Mouse (Mus musculus) right cerebral cortex, postnatal 4 days (tissue): ENCODE data around the gene Fgfr3.
A peak's percentile ranks its signal among the peaks of the same experiment; 100 is the strongest.

Experiments
- DNase-seq: peaks from one replicate; pipeline ENCODE4 v3.0.0-alpha.2; 2022

Gene Fgfr3

DNA sequence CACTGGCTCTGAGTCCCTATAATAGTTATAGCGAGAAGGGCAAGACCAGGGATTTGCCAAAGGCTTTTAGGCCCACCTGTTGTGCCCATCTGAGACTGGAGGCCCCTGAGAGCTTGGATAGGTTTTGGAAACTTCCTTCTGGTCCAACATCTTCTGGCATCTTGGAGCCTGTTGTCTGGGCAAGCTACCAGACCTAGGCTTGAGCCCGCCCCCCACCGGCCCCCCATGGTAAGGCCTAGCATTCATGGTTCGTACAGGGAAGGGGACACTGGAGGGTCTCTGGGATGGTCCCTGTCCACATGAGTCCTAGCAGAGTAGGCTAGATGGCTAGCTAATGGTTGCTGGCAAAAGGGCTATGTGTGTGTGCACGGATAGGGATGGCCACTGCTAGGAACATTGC lies 22.8 kb upstream of the Fgfr3 start:
- no peak for DNase-seq

DNA sequence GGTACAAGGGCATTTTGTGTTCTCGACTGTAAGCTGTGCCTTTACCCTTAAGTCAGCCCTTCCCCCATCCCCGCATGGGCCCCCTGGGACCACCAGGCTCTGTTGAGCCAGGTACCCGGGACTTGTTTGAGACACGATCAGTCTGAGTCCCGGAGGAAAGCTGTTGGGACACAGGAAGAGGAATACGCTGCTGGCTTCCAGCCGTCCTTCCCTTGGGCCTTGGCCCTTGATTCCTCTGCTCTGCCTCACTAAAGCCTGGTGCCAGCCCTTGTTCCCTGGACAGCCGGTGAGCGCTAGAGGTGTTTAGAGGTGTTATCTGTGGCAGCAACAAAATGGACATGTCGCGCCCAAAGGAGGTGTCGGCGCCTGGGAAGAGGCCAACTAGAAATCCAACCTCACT lies 21.5 kb upstream of the Fgfr3 start:
- DNase-seq: no peak

DNA sequence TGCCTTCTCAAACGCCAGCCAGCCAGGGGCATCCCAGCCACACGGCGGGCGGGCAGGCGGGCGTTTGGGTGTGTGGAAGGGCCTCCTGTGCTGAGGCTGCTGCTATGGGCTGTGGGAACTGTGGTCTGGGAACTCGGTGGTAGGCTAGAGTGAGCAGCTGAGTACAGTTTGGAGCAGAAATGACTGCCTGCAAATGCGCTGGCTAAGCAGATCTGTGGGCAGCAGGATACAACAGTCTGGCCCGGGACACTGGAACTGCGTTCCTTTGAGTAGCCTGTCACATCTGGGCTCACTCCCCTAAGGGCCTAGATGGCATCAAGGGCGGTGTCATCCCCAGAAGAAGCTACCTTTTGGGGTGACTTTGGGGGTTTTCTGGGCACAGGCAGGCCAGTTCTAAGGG lies 19.6 kb upstream of the Fgfr3 start:
- DNase-seq: no peak

DNA sequence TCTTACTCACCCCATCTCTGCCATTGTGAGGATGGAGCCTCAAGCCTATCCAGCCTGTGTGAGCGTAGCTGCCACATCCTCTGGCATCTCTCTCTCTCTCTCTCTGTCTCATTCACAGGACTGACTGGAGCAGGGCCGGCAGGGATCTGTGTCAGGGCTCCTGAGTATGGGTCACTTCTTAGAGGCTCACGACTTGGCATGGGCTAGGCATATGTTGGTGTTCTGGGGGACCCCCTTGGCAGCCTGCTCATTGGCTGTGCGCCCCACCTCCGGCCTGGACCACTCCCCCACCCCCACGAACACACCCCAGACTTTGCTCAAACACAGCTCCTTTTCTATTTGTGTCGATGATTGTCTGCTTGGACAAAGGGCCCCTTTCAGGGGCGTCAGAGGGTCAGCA lies 17.5 kb upstream of the Fgfr3 start:
- DNase-seq: peak; percentile 48

DNA sequence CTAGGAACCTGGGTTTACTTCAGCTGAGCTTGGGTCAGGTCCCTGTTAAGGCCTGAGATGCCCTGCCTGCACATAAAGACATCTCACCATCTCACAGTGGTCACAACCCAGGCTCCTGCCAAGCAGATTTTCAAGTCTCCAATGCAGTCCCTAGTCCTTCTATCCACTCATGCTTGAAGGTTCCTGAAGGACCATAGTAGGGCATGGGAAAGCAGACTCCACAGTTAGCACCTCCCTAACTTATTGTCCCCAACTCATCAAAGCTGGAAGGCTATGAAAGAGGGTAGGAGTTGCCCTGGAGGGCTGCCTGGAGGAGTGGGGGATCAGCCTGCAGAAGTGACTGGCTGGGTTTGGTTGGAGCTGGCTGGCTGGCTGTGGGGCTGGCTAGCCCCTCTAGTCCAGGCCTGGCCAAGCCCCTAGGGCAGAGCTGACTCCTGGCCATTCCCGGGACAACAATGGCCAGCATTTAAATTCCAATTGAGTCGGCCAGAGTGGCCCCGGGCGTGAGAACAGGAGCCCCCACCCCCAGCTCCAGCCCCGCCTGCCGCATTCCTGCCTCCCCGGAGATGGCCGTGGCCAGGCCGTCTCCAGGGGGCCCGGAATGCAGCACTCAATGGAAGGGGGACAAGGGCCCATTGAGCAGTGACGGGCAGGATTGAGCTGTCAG lies 16.4 kb upstream of the Fgfr3 start:
- peak; percentile 42 for DNase-seq

DNA sequence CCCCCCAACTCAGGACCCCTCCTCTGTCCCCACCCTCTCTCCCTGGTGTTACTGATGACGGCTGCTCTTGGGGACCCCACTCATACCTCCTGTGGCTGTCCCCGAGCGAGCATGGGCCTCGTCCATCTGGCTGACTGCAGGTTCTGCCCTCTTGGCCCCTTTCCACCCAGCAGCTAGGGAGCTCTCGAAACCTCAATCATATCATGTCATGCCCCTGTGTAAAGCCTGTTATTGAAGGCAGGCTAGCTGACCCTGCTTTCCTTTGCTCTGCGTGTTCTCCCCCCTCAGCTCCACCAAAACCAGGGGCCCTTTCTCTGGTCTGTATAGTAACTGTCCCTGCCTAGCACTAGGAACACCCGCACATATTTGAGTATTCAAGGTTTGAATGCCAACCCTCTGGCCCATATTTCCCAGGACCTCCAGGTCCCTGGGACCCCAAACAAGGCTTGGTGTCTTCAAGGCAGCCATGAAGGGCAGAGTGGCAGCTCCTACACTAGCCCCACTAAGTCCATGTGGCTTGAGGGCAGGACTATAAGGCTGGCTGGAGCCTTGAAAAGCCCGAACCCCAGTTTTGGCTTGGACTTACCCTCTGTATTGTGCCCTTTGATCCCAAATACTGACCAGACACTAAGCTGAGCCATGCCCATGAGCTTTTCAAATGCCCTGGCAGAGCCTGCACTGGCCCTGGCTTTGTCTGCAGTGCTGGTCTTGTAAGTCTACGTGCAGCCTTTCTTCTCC lies 15.7 kb upstream of the Fgfr3 start:
- DNase-seq: no peak

DNA sequence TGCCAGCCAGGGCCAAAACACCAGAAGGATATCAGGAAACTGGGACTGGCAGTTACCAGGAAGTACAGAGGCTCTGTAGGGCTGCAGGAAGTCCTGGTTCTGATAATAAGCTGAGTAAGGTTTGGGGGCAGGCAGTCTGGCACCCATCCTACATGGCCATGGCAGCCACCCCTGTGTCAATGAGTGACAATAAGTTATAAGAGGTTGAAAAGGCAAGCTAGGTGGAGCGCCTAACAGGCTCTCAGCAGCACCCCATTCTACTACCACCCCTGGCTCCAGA lies 15.2 kb upstream of the Fgfr3 start:
- DNase-seq: no peak

DNA sequence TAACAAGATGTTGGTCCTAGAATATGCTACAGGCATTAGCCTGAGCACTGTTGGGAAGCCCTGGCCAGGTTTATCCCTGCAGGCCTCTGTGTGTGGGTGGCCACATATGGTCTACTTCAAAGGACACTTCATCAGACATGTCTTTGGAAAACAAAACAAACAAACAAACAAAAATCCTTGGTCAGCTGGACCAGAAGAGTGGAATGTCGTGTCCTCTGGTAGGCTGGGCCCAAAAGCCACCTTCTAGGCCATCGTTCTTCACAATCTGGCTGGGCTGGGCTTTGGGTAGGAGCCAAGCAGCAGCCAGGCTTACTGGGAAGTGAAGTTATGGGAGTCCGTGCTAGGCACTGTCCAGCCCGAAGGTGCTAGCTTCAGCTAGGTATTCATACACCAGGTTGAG lies 14.3 kb upstream of the Fgfr3 start:
- no peak for DNase-seq

DNA sequence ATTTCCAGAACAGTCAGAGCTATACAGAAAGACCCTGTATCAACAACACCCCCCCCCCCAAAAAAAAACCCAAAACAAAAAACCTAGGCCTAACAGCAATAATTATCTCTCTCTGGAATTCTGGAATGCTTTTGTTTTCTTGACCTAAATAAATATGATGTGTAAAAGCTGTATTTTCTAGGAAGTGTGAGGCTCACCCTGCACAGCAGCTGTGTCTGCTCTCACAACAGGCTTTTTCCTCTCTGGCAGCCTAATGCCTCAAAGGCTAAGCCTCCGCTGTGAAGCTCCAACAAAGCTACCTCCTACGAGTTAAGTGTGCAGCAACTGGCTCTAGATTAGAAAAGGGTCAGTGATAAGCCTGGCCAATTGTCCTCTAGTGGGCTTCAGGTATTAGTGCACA lies 12.4 kb upstream of the Fgfr3 start:
- DNase-seq: no peak

DNA sequence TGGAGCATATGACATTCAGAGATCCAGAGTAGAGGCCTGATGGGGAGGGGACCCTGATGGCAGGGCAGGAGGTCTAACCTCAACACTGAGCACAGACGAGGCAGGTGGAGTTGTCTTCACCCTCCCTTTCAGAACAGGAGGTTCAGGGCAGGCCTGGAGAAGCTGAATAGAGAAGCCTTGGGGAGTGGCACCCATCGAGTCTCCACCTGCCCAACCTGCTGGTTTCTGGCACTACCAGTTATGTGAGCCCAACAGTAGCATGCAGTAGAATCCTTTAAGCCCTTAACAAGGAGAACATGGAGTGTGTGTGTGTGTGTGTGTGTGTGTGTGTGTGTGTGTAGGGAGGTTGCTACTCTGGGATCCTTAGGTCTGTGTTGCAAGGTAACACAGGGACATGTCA lies 8.9 kb upstream of the Fgfr3 start:
- DNase-seq: no peak

DNA sequence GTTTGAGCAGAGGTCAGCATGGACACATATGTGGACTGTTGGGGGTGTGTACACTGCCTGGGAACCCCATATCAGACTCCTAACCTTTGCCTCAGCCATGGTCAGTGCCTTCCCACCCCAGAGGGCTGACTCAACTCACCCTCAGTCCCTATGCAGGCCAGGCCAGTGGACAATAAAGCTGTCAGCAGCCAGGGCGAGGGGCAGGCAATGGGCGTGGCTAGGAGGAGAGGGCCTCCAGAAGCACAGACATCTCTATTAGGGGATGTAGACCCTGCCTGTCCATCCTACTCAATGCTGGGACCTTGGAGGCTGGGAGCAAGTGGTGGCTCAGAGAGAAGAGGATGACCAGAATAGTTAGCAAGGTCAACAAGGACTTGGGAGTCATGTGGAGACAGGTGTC lies 6.3 kb upstream of the Fgfr3 start:
- no peak for DNase-seq

DNA sequence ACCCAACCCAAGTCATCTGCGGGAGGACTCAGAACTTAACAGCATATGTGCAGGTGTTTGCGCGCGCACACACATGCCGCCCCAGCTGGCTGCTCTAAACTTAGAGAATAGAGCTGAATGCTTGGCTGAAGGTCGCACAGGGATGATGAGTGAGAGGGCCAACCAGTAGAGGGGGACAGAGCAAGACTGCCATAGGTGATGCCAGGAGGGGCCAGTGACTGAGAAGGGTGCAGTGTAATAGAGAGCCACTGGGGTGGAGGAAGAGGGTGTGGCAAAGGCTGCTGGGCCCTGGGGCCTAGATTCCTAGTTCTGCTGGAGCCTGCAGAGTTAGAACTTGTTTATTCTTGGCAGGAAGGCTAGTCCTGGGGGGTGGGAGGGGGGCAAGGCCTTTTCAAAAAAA lies 5.0 kb upstream of the Fgfr3 start:
- DNase-seq: no peak

DNA sequence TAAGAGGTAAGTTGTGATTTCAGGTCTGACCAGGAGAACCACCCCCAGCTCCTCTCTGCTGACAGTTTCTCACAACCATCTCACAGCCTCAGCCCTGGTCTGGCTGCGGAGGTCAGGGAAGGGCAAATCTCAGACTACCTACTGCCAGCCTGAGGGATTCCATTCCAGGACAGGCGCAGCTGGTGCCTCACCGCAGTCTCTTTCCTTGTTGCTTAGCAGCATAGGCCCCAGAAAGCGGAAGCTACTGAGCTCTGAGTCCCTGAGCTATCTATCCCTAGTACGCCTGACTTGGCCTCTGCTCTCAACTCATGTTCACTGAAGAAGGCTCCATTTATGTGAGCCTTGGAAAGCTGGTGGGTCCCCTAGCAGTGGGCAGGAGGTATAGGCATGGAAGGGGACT lies 3.0 kb upstream of the Fgfr3 start:
- DNase-seq: no peak

DNA sequence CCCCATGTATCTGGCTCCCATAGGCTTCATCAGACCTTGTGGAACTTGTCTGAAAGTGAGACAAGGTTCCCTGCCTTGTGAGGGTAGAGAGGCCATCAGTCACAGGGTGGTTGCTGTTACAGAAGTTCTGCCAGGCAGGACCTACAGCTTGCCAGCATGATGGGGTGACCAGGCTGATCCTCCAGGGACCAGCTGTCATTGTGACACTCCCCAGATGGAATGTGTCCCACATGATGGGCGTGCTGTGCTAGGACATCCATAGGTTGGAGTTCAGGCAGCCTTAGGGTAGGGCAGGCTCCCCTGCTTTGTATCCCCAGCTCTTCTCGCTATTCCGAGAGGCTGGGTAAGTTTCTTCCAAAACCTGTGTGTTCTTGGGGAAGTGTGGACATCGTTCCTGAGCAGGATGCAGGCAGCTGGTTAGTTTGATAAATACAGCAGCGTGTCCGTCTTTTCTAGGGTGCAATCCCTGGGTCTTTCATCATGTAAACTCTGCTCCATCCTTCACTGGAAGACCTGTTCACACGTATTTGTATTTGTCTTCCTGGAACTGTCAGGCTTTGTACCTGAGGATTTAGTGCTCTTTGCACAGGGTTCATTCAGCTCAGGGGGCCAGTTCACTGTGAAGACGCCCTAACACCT lies 503 bp upstream of the Fgfr3 start:
- no peak for DNase-seq

DNA sequence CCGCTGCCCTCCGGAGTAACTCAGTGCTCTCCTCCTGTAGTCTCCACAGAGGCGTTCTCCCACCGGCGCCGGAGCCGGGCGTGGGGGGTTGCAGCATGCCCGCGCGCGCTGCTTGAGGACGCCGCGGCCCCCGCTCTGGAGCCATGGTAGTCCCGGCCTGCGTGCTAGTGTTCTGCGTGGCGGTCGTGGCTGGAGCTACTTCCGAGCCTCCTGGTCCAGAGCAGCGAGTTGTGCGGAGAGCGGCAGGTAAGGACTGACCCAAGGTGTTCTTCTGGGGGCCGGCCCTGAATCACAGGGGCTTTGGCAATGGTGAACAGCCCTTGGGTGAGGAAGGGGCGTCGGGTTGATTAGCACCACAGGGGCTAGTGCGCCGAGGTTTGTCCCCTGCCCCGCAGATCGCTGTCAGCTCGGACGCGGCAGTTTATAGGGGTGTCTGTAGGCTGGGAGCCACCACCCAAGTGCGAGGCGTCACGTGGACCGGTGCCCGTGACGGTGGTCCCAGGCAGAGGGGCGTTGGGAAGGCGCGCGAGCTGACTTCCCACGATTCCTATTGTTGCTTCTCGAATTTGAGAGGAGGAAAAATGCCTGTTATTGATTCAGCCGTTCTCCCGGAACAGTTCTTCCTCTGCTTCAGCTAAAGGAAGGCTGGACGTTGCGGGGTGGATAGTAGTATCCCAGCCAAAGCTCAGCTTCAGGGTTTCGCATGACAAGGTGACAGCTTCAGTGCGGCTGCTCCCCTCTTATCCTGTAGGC lies 968 bp downstream of the Fgfr3 start:
- no peak for DNase-seq

DNA sequence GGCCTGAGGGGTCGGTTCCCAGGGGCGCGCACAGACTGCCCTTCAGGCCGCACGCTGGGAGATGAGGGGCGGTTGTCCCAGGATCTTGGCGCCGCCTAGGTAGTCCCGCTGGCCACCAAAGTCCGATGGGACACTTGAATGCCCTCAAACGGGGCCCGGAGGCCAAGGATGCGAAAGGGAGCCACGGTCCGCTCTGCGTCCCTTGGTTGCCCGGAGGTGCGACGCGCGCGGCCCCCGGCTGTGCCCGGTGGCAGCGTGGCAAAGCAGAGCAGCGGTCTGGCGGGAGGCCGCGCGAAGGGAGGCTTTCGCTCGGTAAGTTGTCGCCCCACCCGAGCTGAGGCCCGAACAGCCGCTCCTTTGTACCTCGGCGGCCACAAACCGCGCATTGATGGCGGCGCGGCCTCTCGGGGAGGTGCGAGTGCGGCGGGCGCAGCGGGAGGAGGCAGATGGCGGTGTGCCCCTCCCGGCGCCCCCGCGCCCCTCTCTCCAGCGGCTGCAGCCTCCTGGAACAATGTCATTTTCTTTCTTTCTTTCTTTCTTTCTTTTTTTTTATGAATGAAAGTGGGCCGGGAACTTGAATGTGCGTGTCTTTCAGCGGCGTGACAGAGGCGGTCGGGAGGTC lies 1.7 kb downstream of the Fgfr3 start:
- no peak for DNase-seq

DNA sequence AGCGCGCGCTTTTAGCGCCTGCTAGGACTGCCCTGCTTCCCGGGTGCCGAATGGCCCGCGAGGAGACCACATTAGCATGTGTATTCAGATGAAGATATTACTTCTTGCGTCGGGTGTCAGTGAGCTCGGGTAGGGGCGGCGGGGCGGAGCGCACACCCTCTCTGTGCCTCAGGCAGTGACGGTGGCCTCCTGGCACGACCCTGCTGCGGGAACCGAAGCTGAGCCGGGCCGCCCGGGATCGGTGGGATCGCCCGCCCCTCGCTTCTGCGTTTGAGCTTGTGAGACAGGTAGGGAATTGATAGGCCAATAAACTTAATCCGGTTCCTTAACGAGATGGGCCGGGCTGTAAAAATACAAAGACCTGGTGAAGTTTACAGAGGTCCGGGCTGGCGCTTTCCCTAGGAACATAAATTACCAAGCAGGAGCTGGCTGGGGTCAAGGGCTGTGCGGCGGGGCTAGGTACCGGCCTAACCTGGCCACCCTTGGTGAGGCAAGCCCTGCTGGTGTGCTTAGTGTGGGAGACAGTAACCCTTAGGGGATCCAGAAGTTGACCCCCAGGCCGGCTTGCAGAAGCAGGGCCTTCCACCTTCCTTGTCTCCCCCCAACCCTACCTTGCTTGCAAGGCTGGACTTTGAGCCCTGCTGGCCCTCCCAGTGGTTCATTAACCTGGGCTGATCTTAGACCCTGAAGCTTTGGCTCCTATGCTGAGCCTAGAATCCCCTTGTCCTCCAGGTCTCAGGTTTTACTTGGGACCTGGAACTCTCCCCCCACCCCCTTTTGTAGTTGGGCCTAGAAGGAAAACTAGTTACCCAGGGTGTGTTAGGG lies 2.4 kb downstream of the Fgfr3 start:
- DNase-seq: no peak

DNA sequence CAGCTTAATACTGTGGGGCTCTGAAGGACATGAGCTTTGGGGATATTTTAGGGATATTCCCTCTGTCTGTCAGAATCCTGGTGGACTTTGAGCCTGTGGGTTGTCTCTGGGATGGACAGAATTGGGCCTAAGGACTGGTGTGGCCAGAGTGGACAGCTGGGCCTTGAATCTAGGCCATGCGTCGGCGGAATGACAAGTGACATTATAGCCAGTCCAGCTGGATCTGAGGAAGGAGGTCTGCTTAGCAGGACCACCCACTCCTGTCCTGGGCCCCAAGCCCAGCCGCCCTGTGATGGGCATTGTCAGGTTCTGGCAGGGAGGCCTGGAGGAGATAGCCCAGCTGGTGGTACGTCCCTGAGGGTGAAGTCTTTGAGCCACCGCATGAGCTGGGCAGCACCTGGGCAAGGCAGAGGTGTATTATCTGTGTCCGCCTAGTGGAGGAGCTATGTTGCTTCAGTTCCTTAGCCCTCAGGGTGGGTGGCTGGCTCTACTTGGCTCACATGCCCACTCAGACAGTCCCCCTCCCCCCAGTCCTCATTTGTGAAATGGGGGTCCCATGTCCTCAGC lies 4.7 kb downstream of the Fgfr3 start:
- no peak for DNase-seq

DNA sequence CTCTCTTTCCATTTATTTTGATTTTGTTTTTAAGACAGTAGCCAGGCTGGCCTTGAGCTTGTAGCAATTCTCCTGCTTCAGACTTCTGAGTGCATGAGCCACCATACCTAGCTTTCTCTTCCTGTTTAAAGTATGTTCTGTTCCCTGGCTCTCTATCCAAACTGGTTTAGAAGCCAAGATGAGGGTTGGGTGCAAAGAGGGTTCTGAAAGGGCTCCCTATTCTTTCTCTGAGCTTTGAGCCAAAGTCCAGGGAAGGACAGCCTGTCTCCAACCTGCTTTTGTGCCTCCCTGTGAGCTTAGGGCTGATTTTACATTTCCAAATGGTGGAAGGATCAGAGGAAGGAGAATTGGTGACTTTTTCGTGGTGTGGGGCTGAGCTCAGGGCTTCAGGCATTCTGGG lies 5.4 kb downstream of the Fgfr3 start:
- no peak for DNase-seq

DNA sequence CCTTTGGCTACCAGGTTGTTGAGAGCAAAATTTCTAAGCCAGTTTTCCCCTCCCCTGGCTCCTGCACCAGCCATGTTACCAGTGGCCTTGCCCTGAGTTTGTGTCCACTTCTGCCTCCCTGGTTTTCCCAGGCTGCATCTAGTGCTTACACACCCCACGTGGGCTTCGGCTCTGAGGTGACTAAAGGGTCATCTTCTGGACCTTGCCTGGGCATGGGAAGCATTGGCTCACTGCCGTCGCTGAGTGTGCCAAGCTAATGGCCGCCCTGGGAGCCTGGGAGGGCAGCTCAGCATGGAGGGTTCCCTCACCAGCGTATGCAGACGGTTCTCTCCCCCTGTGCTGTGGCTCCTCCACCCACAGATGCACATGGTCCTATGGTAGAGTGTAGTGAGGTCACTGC lies 7.4 kb downstream of the Fgfr3 start:
- DNase-seq: no peak

DNA sequence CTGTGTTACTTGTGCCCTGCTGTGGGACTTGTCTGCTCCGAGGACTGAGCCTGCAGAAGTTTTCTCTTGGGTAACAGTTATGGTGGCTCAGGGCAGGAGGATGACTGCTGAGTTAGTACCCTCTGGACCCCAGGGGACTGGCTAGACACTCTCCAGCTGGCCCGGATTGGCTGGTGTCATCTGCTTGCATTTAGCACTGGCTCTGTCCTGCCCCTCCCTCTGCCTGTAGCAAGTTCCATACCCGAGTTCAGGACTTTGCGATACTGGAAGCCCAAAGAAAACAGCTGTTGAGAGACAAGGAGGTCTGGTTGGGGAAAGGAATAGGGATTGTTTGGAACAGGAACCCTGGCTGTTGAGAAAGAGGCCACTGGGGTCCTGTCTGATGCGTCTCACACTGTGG lies 9.0 kb downstream of the Fgfr3 start:
- DNase-seq: no peak

DNA sequence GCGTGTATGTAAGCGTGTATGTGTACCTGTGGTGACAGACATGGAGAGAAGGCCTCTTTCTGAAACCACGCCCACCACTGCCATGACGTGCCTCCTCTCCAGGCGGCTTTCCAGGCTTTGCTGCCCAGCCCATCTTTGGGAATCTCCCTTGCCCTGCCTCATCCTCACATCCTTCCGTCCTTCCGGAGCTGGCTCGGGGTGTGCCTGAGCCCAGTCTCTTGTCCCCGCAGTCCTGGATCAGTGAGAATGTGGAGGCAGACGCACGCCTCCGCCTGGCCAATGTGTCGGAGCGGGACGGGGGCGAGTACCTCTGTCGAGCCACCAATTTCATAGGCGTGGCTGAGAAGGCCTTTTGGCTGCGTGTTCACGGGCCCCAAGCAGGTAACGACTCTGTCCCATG lies 9.6 kb downstream of the Fgfr3 start:
- no peak for DNase-seq
